Mouse (Mus musculus) cerebellum, postnatal 36 days (tissue): ENCODE results near the gene Etv6.

Experiments
- DNase-seq, 2 experiments: peaks; one replicate each; pipeline ENCODE4 v3.0.0; 2021 to 2022; ENCODE audit warnings: mixed read lengths in 2 of 2

Gene Etv6

GRCm38 (mm10) chr6:134113168-134113567 is 77.7 kb downstream of the Etv6 start:
- DNase-seq, result no peak

GRCm38 (mm10) chr6:134115219-134115968 is 79.9 kb downstream of the Etv6 start:
- DNase-seq, result no peak

- no peak for DNase-seq
These were observed 82.0 kb downstream of the Etv6 start for GRCm38 (mm10) chr6:134117380-134117938.

GRCm38 (mm10) chr6:134118506-134118905 is 83.0 kb downstream of the Etv6 start:
- DNase-seq, result no peak

GRCm38 (mm10) chr6:134119136-134119535 is 83.6 kb downstream of the Etv6 start:
- no peak for DNase-seq

GRCm38 (mm10) chr6:134120227-134120626 is 84.7 kb downstream of the Etv6 start:
- DNase-seq, result no peak

- no peak for DNase-seq
These were observed 85.2 kb downstream of the Etv6 start for GRCm38 (mm10) chr6:134120712-134121111.

GRCm38 (mm10) chr6:134122945-134123344 is 87.4 kb downstream of the Etv6 start:
- no peak for DNase-seq

GRCm38 (mm10) chr6:134123474-134123873 is 88.0 kb downstream of the Etv6 start:
- no peak for DNase-seq

- DNase-seq, result no peak
These were observed 88.8 kb downstream of the Etv6 start for GRCm38 (mm10) chr6:134124256-134124655.

- DNase-seq, result no peak
These were observed 92.5 kb downstream of the Etv6 start for GRCm38 (mm10) chr6:134127996-134128395.

- no peak for DNase-seq
These were observed 93.1 kb downstream of the Etv6 start for GRCm38 (mm10) chr6:134128594-134128993.

- no peak for DNase-seq
These were observed 94.3 kb downstream of the Etv6 start for GRCm38 (mm10) chr6:134129848-134130247.

GRCm38 (mm10) chr6:134130816-134131215 is 95.3 kb downstream of the Etv6 start:
- DNase-seq, result no peak

- no peak for DNase-seq
These were observed 96.1 kb downstream of the Etv6 start for GRCm38 (mm10) chr6:134131601-134132000.

- DNase-seq, result no peak
These were observed 98.3 kb downstream of the Etv6 start for GRCm38 (mm10) chr6:134133756-134134155.

GRCm38 (mm10) chr6:134134821-134135323 is 99.4 kb downstream of the Etv6 start:
- DNase-seq, result no peak

GRCm38 (mm10) chr6:134136315-134136714 is 100.8 kb downstream of the Etv6 start:
- DNase-seq, result no peak

- no peak for DNase-seq
These were observed 103.9 kb downstream of the Etv6 start for GRCm38 (mm10) chr6:134139359-134139758.

- no peak for DNase-seq
These were observed 105.5 kb downstream of the Etv6 start for GRCm38 (mm10) chr6:134140718-134141615.

- no peak for DNase-seq
These were observed 106.2 kb downstream of the Etv6 start for GRCm38 (mm10) chr6:134141616-134142165.

- DNase-seq, result no peak
These were observed 107.2 kb downstream of the Etv6 start for GRCm38 (mm10) chr6:134142700-134143099.

- DNase-seq, result no peak
These were observed 108.2 kb downstream of the Etv6 start for GRCm38 (mm10) chr6:134143649-134144097.
